Mouse (Mus musculus) liver, embryonic 15.5 days (tissue): ENCODE results near the gene Efcab1. TPM values are rescaled to one million over a fixed set of nuclear protein-coding genes. Genes with fewer than 3 reads are reported as not detected.
"Not testable (repeated sequence)": the region's sequence is repeated elsewhere in the genome, so short reads cannot be mapped to it uniquely, and the experiment has no call there.

Source experiments
- ATAC-seq: fragments of 200-750 bp; cut with Nextera tagmentation; 2 replicates; pipeline ENCODE4 v1.8.0; 2017; ENCODE audit warnings: moderate number of reproducible peaks, mild to moderate bottlenecking, moderate library complexity; ENCODE audit not compliant: insufficient read depth
- H3K27ac ChIP-seq: fragments of 300-500 bp; sonication (generic); replicated peaks from 2 replicates; pipeline ENCODE4 v1.5.1; 2015; ENCODE audit warnings: mild to moderate bottlenecking, inconsistent platforms
- H3K27me3 ChIP-seq: fragments of 300-500 bp; sonication (generic); 2 replicates; pipeline ENCODE4 v1.6.1; 2015; ENCODE audit warnings: mild to moderate bottlenecking, inconsistent platforms
- H3K36me3 ChIP-seq: fragments of 300-500 bp; sonication (generic); replicated peaks from 2 replicates; pipeline ENCODE4 v1.6.1; 2015; ENCODE audit warnings: moderate library complexity, mild to moderate bottlenecking, inconsistent platforms
- H3K4me1 ChIP-seq: fragments of 300-500 bp; sonication (generic); replicated peaks from 2 replicates; pipeline ENCODE4 v1.6.1; 2015; ENCODE audit warnings: inconsistent platforms
- H3K4me2 ChIP-seq: fragments of 300-500 bp; sonication (generic); 2 replicates; pipeline ENCODE4 v1.6.1; 2015; ENCODE audit warnings: moderate library complexity, mild to moderate bottlenecking, inconsistent platforms
- H3K4me3 ChIP-seq: fragments of 300-500 bp; sonication (generic); replicated peaks from 2 replicates; pipeline ENCODE4 v1.5.1; 2015; ENCODE audit warnings: mild to moderate bottlenecking, inconsistent platforms
- H3K9ac ChIP-seq: fragments of 300-500 bp; sonication (generic); 2 replicates; pipeline ENCODE4 v1.6.1; 2015; ENCODE audit warnings: moderate library complexity, mild to moderate bottlenecking, inconsistent platforms
- H3K9me3 ChIP-seq: fragments of 300-500 bp; sonication (generic); replicated peaks from 2 replicates; pipeline ENCODE4 v1.6.1; 2016; ENCODE audit warnings: inconsistent platforms
- WGBS: fragments of 180-500 bp; shearing (Covaris S2); methylation state at CpG from one replicate; pipeline ENCODE4 v1.1.7; 2015; ENCODE audit warnings: mixed read lengths; ENCODE audit not compliant: insufficient replicate concordance; 5-methylcytosine and 5-hydroxymethylcytosine counted together
- polyA plus RNA-seq: library from polyadenylated mRNA; unstranded; fragments of >200 nt; fragmentation: Nextera tagmentation; extraction: Ambion mirVana; gene quantifications from 2 replicates; pipeline ENCODE4 v1.2.1, GENCODE M21; 2015

The Efcab1 gene
- 0.08 and 0.15 TPM in 2 replicates for polyA plus RNA-seq

GRCm38 (mm10) chr16:14906393-14907100 lies at the start of gene Efcab1:
Gene Efcab1 (plus strand): TSS chr16:14906606.
- H3K9ac ChIP-seq: no peak within 1 kb of the TSS
- no peak within 1 kb of the TSS for H3K4me3 ChIP-seq
- no peak for ATAC-seq
- no peaks in the 10 kb centered on the region; the same call in 1 of the 2 replicates for H3K27me3 ChIP-seq
- no peak within 1 kb of the TSS for H3K27ac ChIP-seq
- WGBS: 18% methylated on average over 15 of the region's 15 CpGs
- no peaks in the 10 kb centered on the region for H3K4me1 ChIP-seq
- no peaks in the 10 kb centered on the region for H3K36me3 ChIP-seq
- H3K4me2 ChIP-seq: no peak within 1 kb of the TSS
- H3K9me3 ChIP-seq: no peaks in the 10 kb centered on the region

DNA sequence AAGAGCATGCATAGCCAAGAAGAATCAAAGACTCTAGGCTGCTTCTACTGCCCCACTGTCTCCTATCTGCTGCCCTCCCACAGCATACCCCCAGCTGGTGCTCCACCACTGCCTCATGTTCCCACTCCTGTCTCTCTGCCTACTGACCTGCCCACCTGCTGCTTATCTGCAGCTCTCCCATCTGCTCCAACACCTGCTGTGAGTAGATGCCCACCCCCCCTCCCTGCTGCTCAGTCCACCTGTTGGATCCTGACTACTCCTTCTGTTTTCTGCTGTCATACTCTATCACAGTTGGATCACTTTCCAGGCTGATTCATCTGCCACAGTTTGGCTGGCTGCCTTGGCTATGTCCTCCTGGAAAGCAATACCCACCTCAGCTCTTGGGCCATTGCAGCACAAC lies 47.0 kb upstream of the Efcab1 start:
- no peaks in the 10 kb centered on the region for H3K9me3 ChIP-seq
- no peaks in the 10 kb centered on the region for H3K27me3 ChIP-seq
- no peaks in the 10 kb centered on the region for H3K4me1 ChIP-seq
- H3K4me3 ChIP-seq: no peak overlapping the region
- no peaks in the 10 kb centered on the region for H3K36me3 ChIP-seq
- no peak overlapping the region for H3K27ac ChIP-seq
- no peak overlapping the region for H3K4me2 ChIP-seq
- ATAC-seq: no peak
- no peak overlapping the region for H3K9ac ChIP-seq

- no peak for ATAC-seq
- Histone ChIP-seq H3K4me1 (no peaks in the 10 kb centered on the region), H3K27me3 (no peaks in the 10 kb centered on the region), H3K36me3 (no peaks in the 10 kb centered on the region), H3K27ac (no peak overlapping the region), H3K4me2 (no peak overlapping the region), H3K9ac (no peak overlapping the region), H3K4me3 (no peak overlapping the region), H3K9me3 (no peaks in the 10 kb centered on the region)
- 34% methylated on average over 2 of the region's 2 CpGs for WGBS
Observed at GRCm38 (mm10) chr16:14884916-14885315, 21.5 kb upstream of the Efcab1 start.

- H3K4me2 ChIP-seq: no peak overlapping the region
- H3K27ac ChIP-seq: no peak overlapping the region
- no peak for ATAC-seq
- H3K9ac ChIP-seq: no peak overlapping the region
- 46% methylated on average over 1 of the region's 1 CpGs for WGBS
- no peaks in the 10 kb centered on the region for H3K27me3 ChIP-seq
- H3K9me3 ChIP-seq: no peaks in the 10 kb centered on the region
- no peaks in the 10 kb centered on the region for H3K36me3 ChIP-seq
- H3K4me1 ChIP-seq: no peaks in the 10 kb centered on the region
- H3K4me3 ChIP-seq: no peak overlapping the region
Observed at GRCm38 (mm10) chr16:14885372-14885771, 21.0 kb upstream of the Efcab1 start.

DNA sequence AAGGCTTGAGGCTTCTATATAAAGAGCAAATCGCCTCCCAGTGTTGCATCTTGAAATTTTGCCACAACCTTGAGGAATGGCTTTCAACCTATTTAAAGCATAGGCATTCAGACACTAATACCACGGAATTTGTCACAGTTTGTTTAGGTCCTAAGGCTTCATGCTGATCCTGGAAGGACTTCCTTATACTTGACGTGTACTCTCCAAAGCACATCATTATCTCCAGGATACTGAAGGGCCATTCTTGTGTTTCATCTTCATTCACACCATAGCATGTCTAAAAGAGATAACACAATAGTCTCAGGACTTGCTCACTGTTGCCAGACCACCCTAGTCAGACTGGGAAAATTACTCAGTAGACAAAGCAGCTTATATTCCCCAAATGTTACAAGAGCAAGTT lies 13.9 kb upstream of the Efcab1 start:
- H3K4me2 ChIP-seq: no peak overlapping the region
- WGBS: 44% methylated on average over 3 of the region's 3 CpGs
- H3K9ac ChIP-seq: no peak overlapping the region
- H3K27me3 ChIP-seq: no peaks in the 10 kb centered on the region
- H3K4me3 ChIP-seq: no peak overlapping the region
- ATAC-seq: no peak
- no peak overlapping the region for H3K27ac ChIP-seq
- H3K9me3 ChIP-seq: no peaks in the 10 kb centered on the region
- H3K4me1 ChIP-seq: no peaks in the 10 kb centered on the region
- H3K36me3 ChIP-seq: no peaks in the 10 kb centered on the region

- no peaks in the 10 kb centered on the region for H3K9me3 ChIP-seq
- 29% methylated on average over 4 of the region's 4 CpGs for WGBS
- no peaks in the 10 kb centered on the region for H3K4me1 ChIP-seq
- H3K27me3 ChIP-seq: no peaks in the 10 kb centered on the region
- no peak overlapping the region for H3K27ac ChIP-seq
- no peak overlapping the region for H3K4me2 ChIP-seq
- no peak overlapping the region for H3K4me3 ChIP-seq
- H3K9ac ChIP-seq: no peak overlapping the region
- no peak for ATAC-seq
- no peaks in the 10 kb centered on the region for H3K36me3 ChIP-seq
Observed at GRCm38 (mm10) chr16:14893864-14894263, 12.5 kb upstream of the Efcab1 start.

DNA sequence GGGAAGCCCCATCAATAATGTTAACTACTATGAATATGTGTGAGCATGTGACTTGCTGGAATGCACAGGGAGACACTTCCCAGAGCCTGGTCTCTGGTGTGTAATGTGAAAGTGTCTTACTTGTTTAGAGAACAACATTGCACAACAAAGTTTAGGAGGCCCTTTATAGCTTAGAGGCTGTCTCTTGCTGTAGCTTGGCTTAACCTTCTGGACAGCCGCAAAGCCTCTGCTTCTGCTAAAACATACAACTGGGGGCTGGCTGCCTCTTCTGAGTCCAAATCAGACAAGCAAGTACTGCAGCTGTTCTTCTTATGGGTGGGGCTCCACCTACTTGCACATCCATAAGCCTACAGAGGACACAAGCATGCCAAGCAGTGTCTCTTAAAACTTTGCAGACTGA lies 11.7 kb upstream of the Efcab1 start:
- Histone ChIP-seq H3K4me2 (no peak overlapping the region), H3K4me1 (no peaks in the 10 kb centered on the region), H3K36me3 (no peaks in the 10 kb centered on the region), H3K9me3 (no peaks in the 10 kb centered on the region), H3K9ac (no peak overlapping the region), H3K27me3 (no peaks in the 10 kb centered on the region), H3K4me3 (no peak overlapping the region), H3K27ac (no peak overlapping the region)
- no peak for ATAC-seq
- 72% methylated on average over 1 of the region's 1 CpGs for WGBS

GRCm38 (mm10) chr16:14895543-14895942 lies 10.9 kb upstream of the Efcab1 start:
- no peaks in the 10 kb centered on the region for H3K36me3 ChIP-seq
- no peak overlapping the region for H3K27ac ChIP-seq
- H3K4me2 ChIP-seq: no peak overlapping the region
- no peak overlapping the region for H3K9ac ChIP-seq
- ATAC-seq: no peak
- no peaks in the 10 kb centered on the region for H3K9me3 ChIP-seq
- H3K4me1 ChIP-seq: no peaks in the 10 kb centered on the region
- WGBS: 37% methylated on average over 2 of the region's 2 CpGs
- H3K4me3 ChIP-seq: no peak overlapping the region
- H3K27me3 ChIP-seq: no peaks in the 10 kb centered on the region

DNA sequence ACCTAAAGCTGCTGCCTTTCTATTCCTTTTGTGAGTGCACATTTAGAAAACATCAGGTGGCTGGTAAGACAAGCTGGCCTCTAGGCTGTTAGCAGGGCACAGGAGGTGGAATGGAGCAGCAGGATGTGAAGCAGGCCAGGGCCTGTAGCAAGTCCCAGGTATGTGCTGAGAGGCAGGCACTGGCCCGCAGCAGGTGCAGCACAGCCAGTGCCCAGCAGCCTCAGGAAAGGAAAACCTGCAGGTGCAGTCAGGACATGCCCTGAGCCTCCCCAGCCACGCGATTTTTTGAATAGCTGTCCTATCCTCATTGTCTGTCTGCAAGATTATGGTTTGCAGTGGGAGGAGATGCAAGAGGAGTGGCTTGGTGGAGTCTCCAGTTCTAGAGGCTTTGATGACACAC lies 24.3 kb downstream of the Efcab1 start:
- 52% methylated on average over 3 of the region's 3 CpGs for WGBS
- not testable (repeated sequence) for H3K36me3 ChIP-seq, H3K27me3 ChIP-seq, H3K4me2 ChIP-seq, ATAC-seq, H3K4me1 ChIP-seq, H3K27ac ChIP-seq, H3K4me3 ChIP-seq, H3K9ac ChIP-seq, H3K9me3 ChIP-seq

GRCm38 (mm10) chr16:14936478-14937166 lies 30.2 kb downstream of the Efcab1 start:
- H3K4me3 ChIP-seq, H3K27ac ChIP-seq, H3K9me3 ChIP-seq, ATAC-seq, H3K9ac ChIP-seq, H3K4me1 ChIP-seq, H3K4me2 ChIP-seq, H3K27me3 ChIP-seq, H3K36me3 ChIP-seq: not testable (repeated sequence)
- WGBS: 49% methylated on average over 7 of the region's 7 CpGs

DNA sequence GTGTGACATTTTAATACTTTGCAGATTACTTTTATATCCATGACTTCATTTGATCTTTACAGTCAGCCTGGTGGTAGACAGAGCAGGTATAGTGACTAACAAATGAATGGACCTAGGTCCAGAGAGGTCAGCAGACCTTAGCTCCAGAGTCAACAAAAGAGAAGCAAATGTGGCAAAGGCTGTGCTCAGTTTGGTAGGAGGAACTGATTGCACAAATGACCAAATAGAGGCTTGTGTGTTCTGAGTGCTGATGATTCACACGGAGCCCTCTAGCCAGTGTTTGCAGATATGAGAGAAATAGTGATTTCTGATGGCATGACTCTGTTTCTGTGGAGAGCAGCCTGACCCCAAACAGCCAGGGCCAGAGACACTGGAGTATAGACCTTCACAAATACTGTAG lies 33.1 kb downstream of the Efcab1 start:
- ATAC-seq: peak; percentile 90
- Histone ChIP-seq H3K27ac (peak overlapping the region; percentile 61), H3K4me3 (no peak overlapping the region), H3K4me2 (no peak overlapping the region), H3K9ac (no peak overlapping the region), H3K9me3 (no peaks in the 10 kb centered on the region), H3K4me1 (no peaks in the 10 kb centered on the region), H3K36me3 (no peaks in the 10 kb centered on the region), H3K27me3 (no peaks in the 10 kb centered on the region)
- WGBS: 44% methylated on average over 1 of the region's 1 CpGs
